Mouse (Mus musculus) CH12.LX (cell line): ENCODE measurements around the gene Lipk. TPM values are rescaled to one million over a fixed set of nuclear protein-coding genes. Genes with fewer than 3 reads are reported as not detected.

Experiments used
- DNase-seq: peaks from one replicate; pipeline ENCODE4 v3.0.0-alpha.2; 2013; ENCODE audit errors: extremely low read depth
- H3K27ac ChIP-seq: 2 replicates; pipeline ENCODE4 v1.5.1; 2012; ENCODE audit warnings: low read depth, mild to moderate bottlenecking, control low read depth, moderate library complexity; ENCODE audit not compliant: insufficient read depth
- H3K27me3 ChIP-seq: replicated peaks from 2 replicates; pipeline ENCODE3; 2012; ENCODE audit warnings: inconsistent platforms
- H3K36me3 ChIP-seq, 2 experiments: replicated peaks in 1 of 2; 2 replicates each; pipeline versions ENCODE3 to v1.6.1; 2012; ENCODE audit warnings: inconsistent platforms in 1 of 2, low read length in 1 of 2, mild to moderate bottlenecking in 1 of 2, mixed read lengths in 1 of 2, moderate library complexity in 1 of 2; ENCODE audit not compliant: control insufficient read depth in 1 of 2, insufficient read depth in 1 of 2
- H3K4me1 ChIP-seq, 2 experiments: 2 replicates each; pipeline ENCODE4 v1.6.1; 2012; ENCODE audit warnings: inconsistent platforms in 1 of 2, moderate library complexity in 1 of 2; ENCODE audit not compliant: insufficient read depth in 2 of 2, control insufficient read depth in 1 of 2
- H3K4me2 ChIP-seq: 2 replicates; pipeline ENCODE4 v1.6.1; 2012; ENCODE audit warnings: low read depth, mild to moderate bottlenecking, control low read depth; ENCODE audit not compliant: poor library complexity, insufficient read depth, severe bottlenecking
- H3K4me3 ChIP-seq, 3 experiments: fragments of 150-350 bp in 1 of 3; sonication (generic) in 1 of 3; replicated peaks in 1 of 3; 2 replicates each; pipeline versions ENCODE3 to v1.5.1; 2011 to 2012; ENCODE audit warnings: low read depth in 2 of 3, low read length in 2 of 3, mild to moderate bottlenecking in 2 of 3, moderate library complexity in 2 of 3, control low read depth in 1 of 3, improper control_type of control experiment in 1 of 3, inconsistent platforms in 1 of 3, mixed read lengths in 1 of 3; ENCODE audit not compliant: poor library complexity in 1 of 3
- H3K79me2 ChIP-seq: replicated peaks from 2 replicates; pipeline ENCODE4 v1.6.1; 2012; ENCODE audit warnings: mild to moderate bottlenecking, moderate library complexity; ENCODE audit not compliant: control insufficient read depth, poor library complexity, insufficient read depth, severe bottlenecking; ENCODE audit errors: extremely low read depth
- H3K9ac ChIP-seq: 2 replicates; pipeline ENCODE4 v1.6.1; 2012; ENCODE audit warnings: low read depth, mild to moderate bottlenecking, control low read depth, moderate library complexity; ENCODE audit not compliant: insufficient read depth
- H3K9me3 ChIP-seq: replicated peaks from 2 replicates; pipeline ENCODE3; 2012; ENCODE audit warnings: low read length, inconsistent platforms, mixed read lengths
- BHLHE40 ChIP-seq: IDR thresholded peaks from 2 replicates; pipeline ENCODE4 v1.6.1; 2011; ENCODE audit warnings: mild to moderate bottlenecking, low read depth, low read length, improper control_type of control experiment
- CHD1 ChIP-seq: IDR thresholded peaks from 2 replicates; pipeline ENCODE4 v1.6.1; 2012; ENCODE audit warnings: low read depth, low read length, improper control_type of control experiment, inconsistent platforms
- CTCF ChIP-seq, 2 experiments: IDR thresholded peaks in 1 of 2; conservative IDR thresholded peaks in 1 of 2; 2 replicates each; pipeline ENCODE4 v1.5.1; 2011 to 2012; ENCODE audit warnings: low read depth in 2 of 2, low read length in 2 of 2, improper control_type of control experiment in 1 of 2, inconsistent platforms in 1 of 2, mild to moderate bottlenecking in 1 of 2, moderate library complexity in 1 of 2
- E2F4 ChIP-seq: IDR thresholded peaks from 2 replicates; pipeline ENCODE4 v1.6.1; 2011; ENCODE audit warnings: low read depth, low read length, improper control_type of control experiment; ENCODE audit not compliant: insufficient replicate concordance
- ELF1 ChIP-seq: IDR thresholded peaks from 2 replicates; pipeline ENCODE4 v1.6.1; 2014; ENCODE audit warnings: low read depth, mild to moderate bottlenecking, inconsistent platforms, low read length, improper control_type of control experiment
- EP300 ChIP-seq: IDR thresholded peaks from 2 replicates; pipeline ENCODE4 v1.6.1; 2011; ENCODE audit warnings: low read length, improper control_type of control experiment
- KAT2A ChIP-seq: IDR thresholded peaks from 2 replicates; pipeline ENCODE4 v1.6.1; 2012; ENCODE audit warnings: low read length, improper control_type of control experiment, inconsistent platforms; ENCODE audit not compliant: insufficient replicate concordance
- MEF2A ChIP-seq: IDR thresholded peaks from 2 replicates; pipeline ENCODE4 v1.6.1; 2014; ENCODE audit warnings: low read depth, mild to moderate bottlenecking, inconsistent platforms, low read length, improper control_type of control experiment, borderline replicate concordance
- NELFE ChIP-seq: IDR thresholded peaks from 2 replicates; pipeline ENCODE4 v1.6.1; 2011; ENCODE audit warnings: low read depth, low read length, improper control_type of control experiment
- RAD21 ChIP-seq: IDR thresholded peaks from 2 replicates; pipeline ENCODE4 v1.6.1; 2011; ENCODE audit warnings: low read depth, mild to moderate bottlenecking, low read length, improper control_type of control experiment, moderate library complexity
- RCOR1 ChIP-seq: conservative IDR thresholded peaks from 2 replicates; pipeline ENCODE4 v1.6.1; 2012; ENCODE audit warnings: low read depth, mild to moderate bottlenecking, inconsistent platforms, low read length, improper control_type of control experiment
- SMC3 ChIP-seq: IDR thresholded peaks from 2 replicates; pipeline ENCODE4 v1.6.1; 2011; ENCODE audit warnings: low read depth, low read length, improper control_type of control experiment
- TBP ChIP-seq: conservative IDR thresholded peaks from 2 replicates; pipeline ENCODE4 v1.6.1; 2011; ENCODE audit warnings: low read depth, low read length, improper control_type of control experiment
- TCF12 ChIP-seq: IDR thresholded peaks from 2 replicates; pipeline ENCODE4 v1.6.1; 2014; ENCODE audit warnings: low read depth, mild to moderate bottlenecking, inconsistent platforms, low read length, improper control_type of control experiment
- dilution Hi-C: fragments of 300-500 bp; cut with MboI; formaldehyde crosslinking; loops from 2 replicates; pipeline ENCODE4 v1.14.3; 2020; ENCODE audit warnings: low sequenced_read_pairs; ENCODE audit not compliant: extremely low pct_unique_long_range_greater_than_20kb, extremely low pct_ligation_motif_present
- in situ Hi-C: fragments of 300-500 bp; cut with MboI; formaldehyde crosslinking; loops from 3 replicates; pipeline ENCODE4 v1.14.3; 2019; ENCODE audit warnings: low sequenced_read_pairs, low pct_ligation_motif_present, low pct_unique_long_range_greater_than_20kb, mixed read lengths
- polyA plus RNA-seq: library from polyadenylated mRNA; unstranded; fragments of >175 nt; gene quantifications from 2 replicates; pipeline ENCODE4 v1.2.1, GENCODE M21; 2012; ENCODE audit warnings: low read depth; ENCODE audit not compliant: insufficient read length
- total RNA-seq, 2 experiments: library from RNA; depleted of rRNA; stranded (reverse); fragments of 300-350 nt in 1 of 2; fragments of >200 nt in 1 of 2; gene quantifications; 2 replicates each; pipeline ENCODE4 v1.2.3; 2012 to 2014

Lipk gene
- total and polyA plus RNA-seq, 3 experiments = not detected

DNA sequence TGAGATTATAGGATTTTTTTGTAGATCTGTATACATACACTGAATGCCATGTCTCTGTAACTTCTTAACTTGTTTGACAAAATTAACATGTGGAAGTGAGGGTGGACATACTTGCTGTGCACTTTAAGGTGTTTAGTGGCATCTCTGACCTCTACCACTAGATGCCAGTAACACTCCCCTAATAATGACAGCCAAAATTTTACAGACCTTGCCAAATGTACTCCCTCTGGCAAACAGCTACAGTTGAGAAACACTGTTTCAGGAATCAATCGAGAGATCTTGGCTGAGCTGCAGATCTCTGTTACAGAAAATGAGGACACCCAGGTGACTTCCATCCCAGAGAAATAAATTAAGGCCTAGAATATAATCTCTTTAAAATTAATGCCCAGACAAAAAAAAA is 88.1 kb downstream of the Lipk start:
- H3K9me3 ChIP-seq = no peaks in the 10 kb centered on the region
- peak; percentile 11 for DNase-seq
- H3K4me3 ChIP-seq = no peak overlapping the region
- in situ Hi-C loops = no loop called here
- H3K36me3 ChIP-seq = no peaks in the 10 kb centered on the region
- no peaks in the 10 kb centered on the region for H3K4me1 ChIP-seq
- H3K9ac ChIP-seq = no peak overlapping the region
- TF ChIP-seq NELFE (no peak), MEF2A (no peak), CHD1 (no peak), TBP (no peak), E2F4 (no peak), TCF12 (no peak), KAT2A (no peak), SMC3 (peak; percentile 48), EP300 (no peak), RAD21 (peak; percentile 61), ELF1 (no peak), BHLHE40 (no peak), CTCF (conservative IDR thresholded peaks at IDR 0.05 in 1 of 2, IDR thresholded peaks at IDR 0.05 in 1 of 2; ENCODE audit: low read depth in 2 of 2, low read length in 2 of 2) (peak in 1 of 2 experiments; percentile 62; a peak in 2 of 4 replicates), RCOR1 (no peak)
- no peaks in the 10 kb centered on the region for H3K27me3 ChIP-seq
- no peak overlapping the region for H3K4me2 ChIP-seq
- no peak overlapping the region for H3K27ac ChIP-seq
- dilution Hi-C loops = no loop called here
- H3K79me2 ChIP-seq = no peaks in the 10 kb centered on the region

Other genes starting within 250 kb of the Lipk start
- gene Lipo3, start 246.3 kb upstream of the Lipk start, total RNA-seq (2012; rRNA removed) = 9.0 and 9.7 TPM in 2 replicates
- gene Lipo3, start 246.3 kb upstream of the Lipk start, total RNA-seq (2014; rRNA removed) = 42.0 and 44.6 TPM in 2 replicates
- gene Lipo3, start 246.3 kb upstream of the Lipk start, polyA plus RNA-seq = 16.4 and 18.5 TPM in 2 replicates
- not detected in 2 replicates for gene Lipo1, start 220.8 kb upstream of the Lipk start, total RNA-seq (2012; rRNA removed)
- gene Lipo1, start 220.8 kb upstream of the Lipk start, total RNA-seq (2014; rRNA removed) = not detected in 2 replicates
- not detected in 2 replicates for gene Lipo1, start 220.8 kb upstream of the Lipk start, polyA plus RNA-seq
- gene Lipf, start 47.1 kb upstream of the Lipk start, total RNA-seq (2012; rRNA removed) = not detected in 2 replicates
- not detected in 2 replicates for gene Lipf, start 47.1 kb upstream of the Lipk start, total RNA-seq (2014; rRNA removed)
- gene Lipf, start 47.1 kb upstream of the Lipk start, polyA plus RNA-seq = not detected in 2 replicates
- gene Lipn, start 59.1 kb downstream of the Lipk start, total RNA-seq (2012; rRNA removed) = not detected in 2 replicates
- not detected in 2 replicates for gene Lipn, start 59.1 kb downstream of the Lipk start, total RNA-seq (2014; rRNA removed)
- not detected in 2 replicates for gene Lipn, start 59.1 kb downstream of the Lipk start, polyA plus RNA-seq
- not detected in 2 replicates for gene Lipm, start 92.6 kb downstream of the Lipk start, total RNA-seq (2012; rRNA removed)
- not detected in 2 replicates for gene Lipm, start 92.6 kb downstream of the Lipk start, total RNA-seq (2014; rRNA removed)
- not detected in 2 replicates for gene Lipm, start 92.6 kb downstream of the Lipk start, polyA plus RNA-seq
- not detected in 2 replicates for gene Ankrd22, start 157.8 kb downstream of the Lipk start, total RNA-seq (2012; rRNA removed)
- not detected in 2 replicates for gene Ankrd22, start 157.8 kb downstream of the Lipk start, total RNA-seq (2014; rRNA removed)
- not detected in 2 replicates for gene Ankrd22, start 157.8 kb downstream of the Lipk start, polyA plus RNA-seq
- 24.8 and 29.7 TPM in 2 replicates for gene Stambpl1, start 183.9 kb downstream of the Lipk start, total RNA-seq (2012; rRNA removed)
- gene Stambpl1, start 183.9 kb downstream of the Lipk start, total RNA-seq (2014; rRNA removed) = 48.2 and 54.9 TPM in 2 replicates
- gene Stambpl1, start 183.9 kb downstream of the Lipk start, polyA plus RNA-seq = 37.9 and 40.6 TPM in 2 replicates
- not detected in 2 replicates for gene Acta2, start 247.3 kb downstream of the Lipk start, total RNA-seq (2012; rRNA removed)
- gene Acta2, start 247.3 kb downstream of the Lipk start, total RNA-seq (2014; rRNA removed) = 0.13 TPM in 1 of 2 replicates, not detected in the other
- 0.31 and 0.52 TPM in 2 replicates for gene Acta2, start 247.3 kb downstream of the Lipk start, polyA plus RNA-seq